Mouse (Mus musculus) intestine, embryonic 15.5 days (tissue): Measurements from ENCODE around the gene Zfp831. TPM values are rescaled to one million over a fixed set of nuclear protein-coding genes. Genes with fewer than 3 reads are reported as not detected.

Source experiments
- ATAC-seq: fragments of 200-750 bp; cut with Nextera tagmentation; 2 replicates; pipeline ENCODE4 v1.8.0; 2017; ENCODE audit warnings: moderate TSS enrichment, moderate library complexity
- H3K27ac ChIP-seq: fragments of 300-500 bp; sonication (generic); 2 replicates; pipeline ENCODE4 v1.5.1; 2015; ENCODE audit warnings: mild to moderate bottlenecking, inconsistent platforms
- H3K27me3 ChIP-seq: fragments of 300-500 bp; sonication (generic); replicated peaks from 2 replicates; pipeline ENCODE4 v1.6.1; 2015; ENCODE audit warnings: inconsistent platforms
- H3K36me3 ChIP-seq: fragments of 300-500 bp; sonication (generic); 2 replicates; pipeline ENCODE4 v1.6.1; 2015; ENCODE audit warnings: inconsistent platforms
- H3K4me1 ChIP-seq: fragments of 300-500 bp; sonication (generic); replicated peaks from 2 replicates; pipeline ENCODE4 v1.6.1; 2015; ENCODE audit warnings: inconsistent platforms
- H3K4me2 ChIP-seq: fragments of 300-500 bp; sonication (generic); replicated peaks from 2 replicates; pipeline ENCODE4 v1.6.1; 2015; ENCODE audit warnings: mild to moderate bottlenecking, inconsistent platforms
- H3K4me3 ChIP-seq: fragments of 300-500 bp; sonication (generic); replicated peaks from 2 replicates; pipeline ENCODE4 v1.5.1; 2015; ENCODE audit warnings: inconsistent platforms
- H3K9ac ChIP-seq: fragments of 300-500 bp; sonication (generic); 2 replicates; pipeline ENCODE4 v1.6.1; 2015; ENCODE audit warnings: inconsistent platforms
- H3K9me3 ChIP-seq: fragments of 300-500 bp; sonication (generic); 2 replicates; pipeline ENCODE4 v1.6.1; 2016; ENCODE audit warnings: inconsistent platforms
- WGBS: fragments of 180-500 bp; shearing (Covaris S2); methylation state at CpG from one replicate; pipeline ENCODE4 v1.1.7; 2015; 5-methylcytosine and 5-hydroxymethylcytosine counted together
- polyA plus RNA-seq: library from polyadenylated mRNA; unstranded; fragments of >200 nt; fragmentation: Nextera tagmentation; extraction: Ambion mirVana; gene quantifications from 2 replicates; pipeline ENCODE4 v1.2.1, GENCODE M21; 2015

Gene Zfp831
- polyA plus RNA-seq, 1 experiment from 2014 or later = 0.03 TPM

GRCm38 (mm10) chr2:174754231-174754630 is 110.9 kb downstream of the Zfp831 start:
- H3K27me3 ChIP-seq = no peaks in the 10 kb centered on the region
- no peak overlapping the region for H3K27ac ChIP-seq
- ATAC-seq = no peak
- no peak overlapping the region for H3K4me2 ChIP-seq
- H3K9me3 ChIP-seq = no peaks in the 10 kb centered on the region
- no peaks in the 10 kb centered on the region for H3K36me3 ChIP-seq
- no peak overlapping the region for H3K4me3 ChIP-seq
- H3K9ac ChIP-seq = no peak overlapping the region
- no peaks in the 10 kb centered on the region for H3K4me1 ChIP-seq
- WGBS = 78% methylated on average over 1 of the region's 1 CpGs

- ATAC-seq = no peak
- H3K4me3 ChIP-seq = no peak overlapping the region
- no peaks in the 10 kb centered on the region for H3K9me3 ChIP-seq
- H3K27ac ChIP-seq = no peak overlapping the region
- H3K4me1 ChIP-seq = 0 out of 2 replicates have a peak, but pooled peaks cover 8% of the 10 kb centered on the region
- no peak overlapping the region for H3K9ac ChIP-seq
- H3K27me3 ChIP-seq = no peaks in the 10 kb centered on the region
- H3K4me2 ChIP-seq = no peak overlapping the region
- no peaks in the 10 kb centered on the region for H3K36me3 ChIP-seq
- 75% methylated on average over 4 of the region's 4 CpGs for WGBS
Measured at GRCm38 (mm10) chr2:174759189-174759588, 115.9 kb downstream of the Zfp831 start.

Other genes with a start within 250 kb of the Zfp831 start
- 83.3 and 83.6 TPM in 2 replicates for gene Nelfcd, start 227.7 kb upstream of the Zfp831 start, polyA plus RNA-seq
- gene Ctsz, start 204.5 kb upstream of the Zfp831 start, polyA plus RNA-seq = 247 and 298 TPM in 2 replicates
- gene Tubb1, start 192.8 kb upstream of the Zfp831 start, polyA plus RNA-seq = 1.1 and 1.4 TPM in 2 replicates
- 746 and 850 TPM in 2 replicates for gene Atp5e, start 179.4 kb upstream of the Zfp831 start, polyA plus RNA-seq
- 125 and 127 TPM in 2 replicates for gene Prelid3b, start 170.5 kb upstream of the Zfp831 start, polyA plus RNA-seq
- 14.7 and 15.3 TPM in 2 replicates for gene Edn3, start 117.1 kb downstream of the Zfp831 start, polyA plus RNA-seq